Mouse (Mus musculus) lung, adult 2 months (tissue): ENCODE measurements around the gene Tjp1.

Experiments
- CTCF ChIP-seq: fragments of 200-500 bp; IDR thresholded peaks from 2 replicates; pipeline ENCODE4 v1.5.1; 2011; ENCODE audit warnings: mild to moderate bottlenecking, low read length, control low read depth; ENCODE audit not compliant: insufficient read depth
- POLR2A ChIP-seq: fragments of 200-500 bp; IDR thresholded peaks from 2 replicates; pipeline ENCODE4 v1.6.1; 2011; ENCODE audit warnings: low read depth, mild to moderate bottlenecking, control low read depth, low read length, borderline replicate concordance; ENCODE audit errors: extremely low read depth

DNA sequence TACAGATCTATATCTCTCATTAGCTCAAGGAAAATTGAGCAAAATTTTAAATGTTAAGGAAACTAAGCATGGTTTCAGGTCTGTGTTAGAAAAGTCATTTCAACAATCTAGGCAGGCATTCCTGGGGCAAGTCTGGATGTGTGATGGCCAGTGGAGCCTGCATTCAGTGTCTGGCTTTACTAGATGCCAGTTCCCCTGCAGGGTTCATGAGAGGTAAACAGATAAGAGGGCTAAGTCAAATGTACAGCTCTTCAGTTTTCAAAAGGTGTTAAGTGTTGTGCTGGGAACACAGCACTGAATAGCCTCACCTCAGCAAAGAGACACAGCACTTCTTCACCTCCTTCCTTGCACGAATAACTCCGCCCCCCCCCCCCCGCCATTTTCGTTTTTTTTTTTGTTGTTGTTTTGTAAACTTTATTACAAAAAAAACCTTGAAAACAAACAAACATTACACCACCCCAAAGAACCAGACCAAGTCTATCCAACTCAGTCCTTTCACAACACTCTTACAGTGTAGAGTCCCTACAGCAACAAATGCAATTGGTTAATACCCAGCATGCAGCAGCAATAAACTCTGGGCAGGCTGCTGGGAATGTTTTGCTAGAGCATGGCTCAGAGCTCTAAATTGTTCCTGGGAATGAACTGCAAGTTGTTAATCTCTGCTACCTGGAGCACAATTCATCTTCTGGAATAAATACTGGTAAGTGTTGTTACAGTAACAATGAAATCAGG lies 177.1 kb downstream of the Tjp1 start:
- TF ChIP-seq CTCF (no peak), POLR2A (no peak)
